Mouse (Mus musculus): ENCODE results near the gene 4930516K23Rik. TPM values are rescaled to one million over a fixed set of nuclear protein-coding genes. Genes with fewer than 3 reads are reported as not detected.

Gene 4930516K23Rik
- polyA plus RNA-seq (2012) = not detected in 2 replicates

GRCm38 (mm10) chr7:104061345-104061744 is at the start of gene 4930516K23Rik:
4930516K23Rik (minus strand) TSS chr7:104061445.

GRCm38 (mm10) chr7:104104757-104104972 is 43.4 kb upstream of the 4930516K23Rik start, which contains the start of gene Olfr646:
Olfr646 (plus strand) TSS chr7:104104873.

GRCm38 (mm10) chr7:104085365-104085764 is 24.1 kb upstream of the 4930516K23Rik start, which contains the start of gene Olfr645:
Olfr645 (minus strand) TSS chr7:104085465.

GRCm38 (mm10) chr7:104071769-104072168 is 10.5 kb upstream of the 4930516K23Rik start, which contains the start of gene Olfr644:
Olfr644 (minus strand) TSS chr7:104071869.

GRCm38 (mm10) chr7:104052566-104052965 is 8.7 kb downstream of the 4930516K23Rik start, which contains the start of gene Olfr642:
Olfr642 (minus strand) TSS chr7:104052666.

GRCm38 (mm10) chr7:104035145-104035544 is 26.1 kb downstream of the 4930516K23Rik start, which contains the start of gene Olfr641:
Olfr641 (plus strand) TSS chr7:104035445.

GRCm38 (mm10) chr7:104025473-104025872 is 35.8 kb downstream of the 4930516K23Rik start, which contains the start of gene Olfr640:
Olfr640 (minus strand) TSS chr7:104025573.

GRCm38 (mm10) chr7:104017203-104017602 is 44.0 kb downstream of the 4930516K23Rik start, which contains the start of gene Olfr639:
Olfr639 (minus strand) TSS chr7:104017303.

Other genes with a start within 250 kb of the 4930516K23Rik start
- 65.8 and 124 TPM in 2 replicates for gene Hbb-bt, start 247.4 kb downstream of the 4930516K23Rik start, polyA plus RNA-seq (2012)
- gene Hbb-bs, start 233.3 kb downstream of the 4930516K23Rik start, polyA plus RNA-seq (2012) = 239 and 618 TPM in 2 replicates
- not detected in 2 replicates for gene Hbb-bh2, start 220.9 kb downstream of the 4930516K23Rik start, polyA plus RNA-seq (2012)
- gene Hbb-bh1, start 218.3 kb downstream of the 4930516K23Rik start, polyA plus RNA-seq (2012) = not detected in 2 replicates
- not detected in 2 replicates for gene Hbb-y, start 208.2 kb downstream of the 4930516K23Rik start, polyA plus RNA-seq (2012)
- gene Olfr66, start 175.2 kb downstream of the 4930516K23Rik start, polyA plus RNA-seq (2012) = not detected in 2 replicates
- gene Olfr64, start 167.0 kb downstream of the 4930516K23Rik start, polyA plus RNA-seq (2012) = 0.02 TPM in 1 of 2 replicates, not detected in the other
- not detected in 2 replicates for gene Olfr65, start 158.0 kb downstream of the 4930516K23Rik start, polyA plus RNA-seq (2012)
- gene Olfr631, start 132.6 kb downstream of the 4930516K23Rik start, polyA plus RNA-seq (2012) = not detected in 2 replicates
- gene Olfr632, start 127.1 kb downstream of the 4930516K23Rik start, polyA plus RNA-seq (2012) = not detected in 2 replicates
- gene Olfr633, start 117.0 kb downstream of the 4930516K23Rik start, polyA plus RNA-seq (2012) = not detected in 2 replicates
- 0.01 TPM in 1 of 2 replicates, not detected in the other for gene Olfr635, start 90.3 kb downstream of the 4930516K23Rik start, polyA plus RNA-seq (2012)
- not detected in 2 replicates for gene Olfr638, start 62.7 kb downstream of the 4930516K23Rik start, polyA plus RNA-seq (2012)
- gene Olfr639, start 44.1 kb downstream of the 4930516K23Rik start, polyA plus RNA-seq (2012) = 0.01 TPM in 1 of 2 replicates, not detected in the other
- not detected in 2 replicates for gene Olfr640, start 35.9 kb downstream of the 4930516K23Rik start, polyA plus RNA-seq (2012)
- not detected in 2 replicates for gene Olfr641, start 26.0 kb downstream of the 4930516K23Rik start, polyA plus RNA-seq (2012)
- gene Olfr642, start 8.8 kb downstream of the 4930516K23Rik start, polyA plus RNA-seq (2012) = not detected in 2 replicates
- not detected in 2 replicates for gene Olfr644, start 10.4 kb upstream of the 4930516K23Rik start, polyA plus RNA-seq (2012)
- not detected in 2 replicates for gene Olfr645, start 24.0 kb upstream of the 4930516K23Rik start, polyA plus RNA-seq (2012)
- gene Olfr646, start 43.4 kb upstream of the 4930516K23Rik start, polyA plus RNA-seq (2012) = 0.02 TPM in 1 of 2 replicates, not detected in the other
- 0.03 TPM in 1 of 2 replicates, not detected in the other for gene Ubqln5, start 68.4 kb upstream of the 4930516K23Rik start, polyA plus RNA-seq (2012)
- not detected in 2 replicates for gene Olfr643, start 76.0 kb upstream of the 4930516K23Rik start, polyA plus RNA-seq (2012)
- not detected in 2 replicates for gene Ubqln3, start 81.8 kb upstream of the 4930516K23Rik start, polyA plus RNA-seq (2012)
- not detected in 2 replicates for gene Ubqlnl, start 89.1 kb upstream of the 4930516K23Rik start, polyA plus RNA-seq (2012)
- not detected in 2 replicates for gene Olfm5, start 103.4 kb upstream of the 4930516K23Rik start, polyA plus RNA-seq (2012)
- gene Olfr648, start 121.9 kb upstream of the 4930516K23Rik start, polyA plus RNA-seq (2012) = not detected in 2 replicates
- gene Olfr649, start 134.5 kb upstream of the 4930516K23Rik start, polyA plus RNA-seq (2012) = not detected in 2 replicates
- gene Trim6, start 157.3 kb upstream of the 4930516K23Rik start, polyA plus RNA-seq (2012) = 0.40 and 1.2 TPM in 2 replicates
- 0.38 and 0.74 TPM in 2 replicates for gene Trim34a, start 183.0 kb upstream of the 4930516K23Rik start, polyA plus RNA-seq (2012)
- gene Trim5, start 226.6 kb upstream of the 4930516K23Rik start, polyA plus RNA-seq (2012) = 0.14 and 0.16 TPM in 2 replicates

Measured in megakaryocyte-erythroid progenitor cell, adult 5 weeks (primary cell).